Mouse (Mus musculus): ENCODE measurements around the gene A630089N07Rik.
"Not testable (repeated sequence)": the region's sequence is repeated elsewhere in the genome, so short reads cannot be mapped to it uniquely, and the experiment has no call there.

The A630089N07Rik gene

GRCm38 (mm10) chr16:98081889-98082818 is at the start of gene A630089N07Rik:
Gene A630089N07Rik, minus strand, starts transcription at chr16:98082450.
- DNase-seq (ENCODE audit: low spot score in 2 of 2), result peak; percentile 49 to 73

- no peak for DNase-seq (ENCODE audit: low spot score in 2 of 2)
Measured at GRCm38 (mm10) chr16:98107109-98107508, 24.9 kb upstream of the A630089N07Rik start.

GRCm38 (mm10) chr16:98081550-98081888 is 731 bp downstream of the A630089N07Rik start:
- DNase-seq (ENCODE audit: low spot score in 2 of 2), result not testable (repeated sequence)

GRCm38 (mm10) chr16:98081140-98081539 is 1.1 kb downstream of the A630089N07Rik start:
- DNase-seq (ENCODE audit: low spot score in 2 of 2), result not testable (repeated sequence)

GRCm38 (mm10) chr16:98079382-98079781 is 2.9 kb downstream of the A630089N07Rik start:
- not testable (repeated sequence) for DNase-seq (ENCODE audit: low spot score in 2 of 2)

GRCm38 (mm10) chr16:98041676-98042075 is 40.6 kb downstream of the A630089N07Rik start:
- DNase-seq (ENCODE audit: low spot score in 2 of 2), result no peak

- DNase-seq (ENCODE audit: low spot score in 2 of 2), result not testable (repeated sequence)
Measured at GRCm38 (mm10) chr16:98034971-98035370, 47.3 kb downstream of the A630089N07Rik start.

GRCm38 (mm10) chr16:98026186-98026585 is 56.1 kb downstream of the A630089N07Rik start:
- DNase-seq (ENCODE audit: low spot score in 2 of 2), result not testable (repeated sequence)

GRCm38 (mm10) chr16:98022657-98023345 is 59.4 kb downstream of the A630089N07Rik start:
- DNase-seq (ENCODE audit: low spot score in 2 of 2), result peak in 1 of 2 experiments; percentile 4

GRCm38 (mm10) chr16:98022081-98022480 is 60.2 kb downstream of the A630089N07Rik start:
- DNase-seq (ENCODE audit: low spot score in 2 of 2), result no peak

GRCm38 (mm10) chr16:97997383-97997731 is 84.9 kb downstream of the A630089N07Rik start:
- not testable (repeated sequence) for DNase-seq (ENCODE audit: low spot score in 2 of 2)

- peak; percentile 53 to 63 for DNase-seq (ENCODE audit: low spot score in 2 of 2)
Measured at GRCm38 (mm10) chr16:97996616-97997382, 85.5 kb downstream of the A630089N07Rik start, which contains the start of gene B230307C23Rik. Gene B230307C23Rik, plus strand, starts transcription at chr16:97997315.

GRCm38 (mm10) chr16:97995849-97996615 is 86.2 kb downstream of the A630089N07Rik start:
- DNase-seq (ENCODE audit: low spot score in 2 of 2), result no peak

GRCm38 (mm10) chr16:97992477-97992876 is 89.8 kb downstream of the A630089N07Rik start:
- DNase-seq (ENCODE audit: low spot score in 2 of 2), result not testable (repeated sequence)

- no peak for DNase-seq (ENCODE audit: low spot score in 2 of 2)
Measured at GRCm38 (mm10) chr16:97991517-97991916, 90.7 kb downstream of the A630089N07Rik start.

- no peak for DNase-seq (ENCODE audit: low spot score in 2 of 2)
Measured at GRCm38 (mm10) chr16:97984589-97984988, 97.7 kb downstream of the A630089N07Rik start.

- no peak for DNase-seq (ENCODE audit: low spot score in 2 of 2)
Measured at GRCm38 (mm10) chr16:97981362-97981761, 100.9 kb downstream of the A630089N07Rik start.

- DNase-seq (ENCODE audit: low spot score in 2 of 2), result no peak
Measured at GRCm38 (mm10) chr16:97977722-97978121, 104.5 kb downstream of the A630089N07Rik start.

GRCm38 (mm10) chr16:97977277-97977676 is 105.0 kb downstream of the A630089N07Rik start:
- DNase-seq (ENCODE audit: low spot score in 2 of 2), result no peak

GRCm38 (mm10) chr16:97963956-97964540 is 118.2 kb downstream of the A630089N07Rik start:
- DNase-seq (ENCODE audit: low spot score in 2 of 2), result no peak
